Mouse (Mus musculus) E14TG2a.4 (cell line): ENCODE results near the gene Def8.

Source experiments
- CTCF ChIP-seq: conservative IDR thresholded peaks from 2 replicates; pipeline ENCODE4 v1.5.1; 2014; ENCODE audit warnings: low read length
- NANOG ChIP-seq: IDR thresholded peaks from 2 replicates; pipeline ENCODE4 v1.6.1; 2014; ENCODE audit warnings: borderline replicate concordance, low read length, mixed read lengths
- POU5F1 ChIP-seq: IDR thresholded peaks from 2 replicates; pipeline ENCODE4 v1.6.1; 2014; ENCODE audit warnings: low read length, borderline replicate concordance

- TF ChIP-seq CTCF (no peak), POU5F1 (no peak), NANOG (no peak)
Measured at GRCm38 (mm10) chr8:123476911-123477736, 53.8 kb downstream of the Def8 start.
